Mouse (Mus musculus) spleen, adult 18-20 months (tissue): ENCODE data around the gene Stc2.

Experiments
- DNase-seq, 2 experiments: peaks; one replicate each; pipeline ENCODE4 v3.0.0; 2022; ENCODE audit warnings: mixed read lengths in 2 of 2

The Stc2 gene

DNA sequence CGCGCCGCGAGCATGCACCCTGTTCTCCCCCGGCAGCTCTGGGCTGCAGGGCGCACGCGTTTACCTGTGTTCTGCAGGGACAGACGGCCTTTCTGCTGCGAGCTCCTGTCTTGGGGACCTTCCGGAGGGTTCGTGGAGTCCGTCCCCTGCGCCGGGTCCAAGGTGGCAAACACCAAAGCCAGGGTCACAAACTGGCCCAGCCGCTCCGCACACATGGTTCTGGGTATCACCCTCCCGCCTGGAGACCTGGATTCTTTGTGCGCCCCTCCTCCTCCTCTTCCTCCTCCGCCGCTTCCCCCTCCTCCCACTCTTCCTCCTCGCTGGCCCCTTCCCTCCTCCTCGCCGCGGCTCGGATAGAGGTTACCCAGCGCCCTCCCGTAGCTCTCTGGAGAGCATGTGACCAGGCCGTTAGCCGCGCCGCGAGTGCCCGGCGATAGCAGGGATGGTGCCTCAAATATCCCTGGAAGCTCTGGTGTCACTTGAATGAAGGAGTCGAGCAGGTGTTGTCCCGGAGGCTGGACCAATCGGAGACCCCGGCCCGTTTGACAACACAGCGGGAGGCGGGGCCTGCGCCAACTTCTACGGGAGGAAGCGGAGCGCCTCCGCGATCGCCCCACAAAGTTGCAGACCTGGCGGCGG lies at the start of gene Stc2:
Gene Stc2, minus strand, starts transcription at position 427 of the 639 bp plus-strand sequence.
- peak; percentile 12 to 13 for DNase-seq

DNA sequence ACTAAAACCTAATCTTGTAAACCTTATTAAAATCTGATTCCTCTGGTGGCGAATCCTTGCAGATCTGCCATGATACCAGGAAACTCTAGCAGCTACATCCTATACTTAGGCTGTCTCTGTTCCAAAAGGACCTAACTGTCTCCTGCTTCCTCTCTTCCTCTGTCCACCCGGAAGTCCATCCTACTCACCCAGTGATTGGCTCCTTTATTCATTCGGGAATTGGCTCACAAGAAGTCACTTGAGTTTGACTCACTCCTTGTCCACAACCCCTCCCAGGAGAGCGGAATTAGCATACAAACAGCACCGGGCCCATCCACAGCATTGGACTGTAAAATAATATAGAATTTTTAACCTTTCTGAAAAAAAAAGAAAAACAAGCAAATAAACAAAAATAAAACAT lies 47.2 kb upstream of the Stc2 start:
- no peak for DNase-seq

DNA sequence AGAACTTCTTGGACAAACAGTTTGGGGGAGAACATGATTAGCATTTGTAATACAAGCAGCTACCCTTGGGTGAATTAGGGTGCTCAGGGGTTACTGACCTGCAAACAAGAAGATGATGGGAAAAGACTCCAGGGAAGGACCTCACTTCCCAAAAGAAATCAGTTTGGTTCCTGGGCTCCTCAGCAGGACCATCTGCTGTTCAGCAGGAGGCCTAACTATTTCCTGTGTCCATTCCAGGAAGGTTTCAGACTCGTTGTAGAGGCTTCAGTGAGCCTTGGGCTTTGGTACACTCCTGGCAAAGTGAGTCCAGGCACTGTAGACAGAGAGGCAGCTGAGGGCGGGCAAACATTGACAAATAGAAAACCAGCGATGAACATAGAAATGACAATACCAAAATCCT lies 42.5 kb upstream of the Stc2 start:
- no peak for DNase-seq

DNA sequence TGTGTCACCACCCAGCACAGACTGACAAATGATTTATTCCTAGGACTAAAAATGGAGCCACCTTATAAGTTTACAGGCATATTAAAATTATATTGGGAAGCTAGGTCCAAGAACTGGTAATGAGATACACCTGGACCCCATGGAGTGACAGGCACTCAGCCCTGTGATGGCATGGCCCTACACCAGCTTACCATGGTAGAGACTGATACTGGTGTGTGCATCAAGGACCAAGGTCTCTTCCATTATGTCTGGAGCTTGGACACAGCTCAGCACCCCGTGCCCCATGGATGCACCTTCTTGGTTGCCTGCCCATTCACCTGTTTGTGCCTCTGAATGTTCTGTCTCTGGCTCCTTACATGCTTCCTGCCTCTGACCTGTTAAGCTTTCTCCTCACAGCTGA lies 36.9 kb upstream of the Stc2 start:
- DNase-seq = no peak

DNA sequence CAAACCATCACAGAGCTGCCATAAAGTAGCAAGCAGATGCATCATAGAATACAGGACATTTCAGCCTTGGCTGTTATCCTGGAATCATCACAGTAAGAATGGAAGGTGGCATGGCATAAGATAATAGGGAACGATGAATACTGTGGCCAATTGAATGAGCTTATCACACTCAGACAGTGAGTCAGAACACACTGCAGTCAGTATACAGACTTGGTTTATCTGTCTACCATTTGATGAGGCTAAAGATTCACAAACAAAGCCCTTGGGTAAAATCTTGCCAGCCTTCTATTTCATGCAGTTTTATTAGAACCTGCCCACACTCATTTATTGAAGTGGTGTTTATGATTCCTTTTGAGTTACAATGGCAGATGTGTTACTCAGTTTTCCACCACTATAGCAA lies 33.2 kb upstream of the Stc2 start:
- no peak for DNase-seq

DNA sequence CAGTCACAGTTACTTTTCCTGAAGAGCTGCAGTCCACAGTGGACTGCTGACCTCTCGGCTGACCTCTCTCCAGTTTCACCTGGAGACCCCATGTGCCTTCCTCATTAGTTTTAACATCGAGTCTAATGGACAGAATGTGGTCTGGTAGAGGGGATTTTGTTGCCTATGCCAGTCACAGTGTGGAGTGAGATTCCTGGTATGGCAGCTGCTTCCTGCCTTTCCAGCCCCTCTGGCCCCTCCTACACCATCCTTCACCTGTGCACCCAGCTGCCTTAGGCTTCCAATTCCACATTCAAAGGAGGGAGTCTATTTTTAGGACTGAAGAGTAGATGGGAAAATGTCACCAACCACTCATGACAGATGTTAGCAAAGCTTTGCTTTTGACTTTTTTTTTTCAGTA lies 28.7 kb upstream of the Stc2 start:
- DNase-seq = no peak

DNA sequence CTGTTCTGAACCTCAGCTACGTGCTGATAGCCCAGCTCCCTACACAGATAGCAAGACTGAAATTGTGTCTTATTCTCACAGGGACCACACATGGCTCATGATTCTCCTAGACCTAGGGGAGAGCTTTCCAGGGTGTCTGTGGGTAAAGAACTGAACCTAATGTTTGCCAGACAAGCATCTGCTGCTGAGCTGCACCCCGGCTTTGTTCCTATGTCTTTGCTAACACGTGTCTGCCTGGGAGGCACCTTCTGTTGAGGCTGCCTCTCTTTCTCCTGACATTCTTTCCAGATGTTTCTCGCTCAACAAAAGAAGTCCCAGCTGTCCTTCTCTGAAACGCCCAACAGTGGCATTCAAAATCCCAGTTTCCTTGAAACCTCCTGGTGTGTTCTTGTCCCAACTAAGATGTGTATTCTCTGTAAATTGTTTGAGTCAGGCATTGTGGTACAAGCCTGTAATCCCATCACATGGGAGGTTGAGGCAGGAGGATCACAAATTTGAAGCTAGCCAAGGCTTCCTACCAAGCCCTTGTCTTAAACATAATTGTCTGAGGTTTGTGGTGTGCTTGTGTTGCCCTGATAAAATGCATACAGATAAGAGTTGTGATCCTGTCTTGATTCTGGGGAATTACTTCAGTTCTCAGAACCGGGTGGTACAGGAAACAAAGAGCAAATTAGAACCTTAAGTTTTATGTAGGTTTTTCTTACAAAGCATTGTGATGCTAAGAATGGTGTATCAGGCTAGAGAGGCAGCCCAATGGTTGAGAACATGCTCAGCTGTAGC lies 27.0 kb upstream of the Stc2 start:
- no peak for DNase-seq

DNA sequence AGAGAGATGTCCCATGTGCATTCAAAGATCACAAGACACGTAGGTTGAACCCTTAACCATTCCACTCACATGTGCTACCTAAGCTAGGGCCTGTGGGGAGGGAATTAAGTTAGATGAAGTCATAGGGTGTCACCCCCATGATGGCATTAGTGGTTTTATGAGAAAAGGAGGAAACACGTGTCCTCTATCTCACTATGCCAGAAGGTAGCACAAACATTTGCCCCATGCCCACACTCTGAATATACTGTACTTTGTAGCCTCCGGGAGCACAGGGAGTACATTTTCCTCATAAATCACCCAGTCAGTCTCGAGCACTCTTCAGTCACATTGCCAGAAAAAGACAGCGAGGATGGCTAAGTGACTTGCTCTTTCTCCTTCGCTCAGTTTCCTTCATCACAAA lies 24.2 kb upstream of the Stc2 start:
- DNase-seq = no peak

DNA sequence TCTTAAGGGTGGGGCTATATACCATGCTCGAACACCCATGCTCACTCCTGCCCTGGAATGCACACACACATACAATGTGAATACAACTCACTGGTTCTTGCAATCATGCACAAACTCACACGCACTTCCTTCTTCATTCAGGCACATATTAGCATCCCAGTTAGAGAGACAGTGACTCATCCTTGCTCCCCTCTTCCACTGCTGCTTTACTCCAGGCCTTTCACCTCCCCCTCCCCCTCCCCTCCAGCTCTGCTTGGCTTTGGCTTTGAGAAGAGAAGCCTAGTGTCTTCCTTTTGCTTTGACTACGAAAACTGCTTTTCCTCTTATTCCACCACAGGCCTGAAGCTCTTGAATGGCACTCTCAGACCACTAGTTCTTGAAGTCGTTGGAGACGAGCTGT lies 22.5 kb upstream of the Stc2 start:
- no peak for DNase-seq

DNA sequence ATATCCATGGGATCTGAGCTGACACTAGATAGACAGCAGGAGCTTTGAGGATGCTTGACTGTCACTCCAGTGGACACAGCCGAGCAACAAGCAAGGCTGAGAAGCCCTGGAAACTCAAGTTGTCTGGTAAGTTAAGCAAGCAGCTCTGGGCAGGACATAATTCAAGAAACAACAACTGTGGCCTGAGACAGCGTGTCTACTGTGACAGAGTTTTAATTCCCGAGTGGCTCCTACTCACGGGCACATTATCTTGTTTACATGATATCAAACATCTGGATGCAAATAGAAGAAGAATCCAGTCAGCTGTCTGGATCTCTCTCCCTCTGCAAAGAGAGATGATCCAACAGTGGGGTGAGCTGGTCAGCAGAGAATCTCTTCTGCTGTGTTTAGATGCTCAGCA lies 19.0 kb upstream of the Stc2 start:
- DNase-seq = no peak

DNA sequence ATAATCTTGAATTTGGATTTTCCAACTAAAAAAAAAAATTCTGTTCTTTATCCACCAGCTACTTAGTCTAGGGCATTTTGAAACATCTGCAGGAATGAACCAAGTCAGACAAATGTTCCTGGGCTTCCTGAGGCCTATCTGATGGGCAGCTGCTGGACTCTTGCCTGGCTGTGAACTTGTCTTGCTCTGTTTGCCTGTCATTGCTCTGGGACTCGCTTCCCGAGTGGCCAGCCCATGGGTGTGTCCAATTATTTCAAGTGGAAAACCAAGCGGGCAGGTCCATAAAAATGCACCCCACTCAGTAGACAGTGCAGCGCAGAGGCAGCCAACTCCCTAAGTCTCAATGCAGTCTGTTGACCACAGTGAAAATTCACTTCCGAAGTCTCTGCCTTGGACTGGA lies 17.7 kb upstream of the Stc2 start:
- DNase-seq = no peak

DNA sequence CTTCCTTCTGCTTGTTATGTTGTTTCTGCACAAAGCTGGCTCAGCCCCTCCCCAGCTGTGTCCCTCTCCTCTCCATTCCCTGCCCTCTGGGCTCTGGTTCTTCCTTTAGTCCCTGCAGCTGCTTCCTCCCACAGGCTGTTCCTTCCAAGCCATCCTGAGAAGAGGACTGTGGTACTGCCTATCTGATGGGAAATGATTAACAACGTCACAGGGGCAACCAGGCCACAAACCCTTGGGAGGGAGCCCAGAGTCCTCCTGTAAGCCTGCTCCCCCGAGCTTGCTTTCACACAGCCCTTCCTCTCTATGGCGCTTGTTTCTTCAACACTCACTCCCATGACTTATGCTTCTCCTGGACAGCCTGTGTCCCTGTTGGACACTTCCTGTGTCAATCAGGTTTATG lies 16.7 kb upstream of the Stc2 start:
- DNase-seq = no peak

DNA sequence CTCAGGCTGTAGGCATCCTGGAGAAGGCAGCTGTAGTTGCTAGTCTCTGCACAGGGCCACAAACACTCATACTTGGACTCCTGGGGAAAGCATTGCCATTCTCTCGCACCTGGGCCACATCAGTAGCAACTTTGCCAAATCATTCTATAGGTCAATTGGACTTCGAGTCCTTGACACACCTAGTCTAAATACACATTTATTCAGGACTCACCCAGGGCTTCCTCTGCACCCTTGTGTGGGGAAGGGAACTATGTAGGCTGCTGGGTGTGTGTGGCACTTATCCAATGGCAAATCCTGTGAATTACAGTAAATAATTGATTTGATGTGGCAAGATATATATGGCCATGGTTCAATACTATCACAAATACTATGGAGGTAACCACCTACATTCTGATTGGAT lies 14.1 kb upstream of the Stc2 start:
- no peak for DNase-seq

DNA sequence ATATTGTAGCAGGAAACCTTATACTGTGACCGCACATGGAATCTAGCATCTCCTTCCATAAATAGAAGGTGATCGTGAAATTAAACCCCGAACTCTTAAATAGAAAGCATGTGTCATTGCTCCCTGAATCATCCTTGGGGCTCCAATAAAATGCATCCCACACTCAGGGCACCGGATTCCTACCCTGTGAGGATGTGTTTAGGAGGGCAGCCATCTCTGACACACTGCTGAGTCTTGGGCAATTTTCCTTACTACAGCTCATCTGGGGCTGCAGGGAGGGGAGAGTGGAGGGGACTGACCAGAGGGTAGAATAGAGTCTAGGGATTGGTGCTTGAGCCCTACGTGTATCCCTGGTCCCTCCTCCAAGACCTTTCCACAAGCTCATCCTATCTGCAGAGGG lies 12.3 kb upstream of the Stc2 start:
- no peak for DNase-seq

DNA sequence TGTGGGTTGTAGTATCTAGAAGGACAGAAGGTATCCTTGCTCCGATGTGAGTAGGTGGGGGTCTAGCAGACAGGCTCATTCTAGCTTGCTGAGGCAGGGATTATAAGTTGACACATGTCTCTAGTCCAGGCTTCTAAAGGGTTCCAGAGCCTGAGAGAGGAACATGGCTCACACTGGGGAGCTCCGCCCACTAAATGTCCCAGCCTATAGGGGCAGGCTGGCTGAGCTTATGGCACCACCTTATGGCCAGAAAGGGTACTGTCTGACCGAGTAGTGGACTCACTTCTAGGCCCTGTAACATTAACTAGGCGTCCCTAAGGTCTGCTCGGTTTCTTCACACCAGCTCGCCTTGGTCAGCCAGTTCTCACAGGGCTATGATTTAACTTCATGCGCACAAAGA lies 3.6 kb upstream of the Stc2 start:
- peak in 1 of 2 experiments; percentile 18 for DNase-seq

DNA sequence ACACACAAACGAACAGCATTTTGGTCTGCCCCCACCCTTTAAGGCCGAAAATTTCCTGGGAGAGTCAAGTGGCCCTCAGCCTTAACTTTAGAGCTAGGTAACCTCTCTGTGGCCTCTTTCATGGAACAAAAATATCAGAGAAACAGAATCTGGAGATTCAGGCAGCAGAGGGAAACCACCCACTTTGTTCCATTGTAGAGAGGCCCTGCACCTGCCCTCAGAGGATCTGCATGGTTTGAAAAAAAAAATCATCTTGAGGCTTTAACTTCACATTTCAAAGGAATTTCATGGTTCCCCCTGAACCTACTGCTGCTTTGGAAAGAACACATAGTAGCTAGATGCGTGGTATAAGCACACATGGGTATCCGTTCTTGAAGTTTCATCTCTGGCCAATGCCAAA lies 2.3 kb upstream of the Stc2 start:
- DNase-seq = no peak

DNA sequence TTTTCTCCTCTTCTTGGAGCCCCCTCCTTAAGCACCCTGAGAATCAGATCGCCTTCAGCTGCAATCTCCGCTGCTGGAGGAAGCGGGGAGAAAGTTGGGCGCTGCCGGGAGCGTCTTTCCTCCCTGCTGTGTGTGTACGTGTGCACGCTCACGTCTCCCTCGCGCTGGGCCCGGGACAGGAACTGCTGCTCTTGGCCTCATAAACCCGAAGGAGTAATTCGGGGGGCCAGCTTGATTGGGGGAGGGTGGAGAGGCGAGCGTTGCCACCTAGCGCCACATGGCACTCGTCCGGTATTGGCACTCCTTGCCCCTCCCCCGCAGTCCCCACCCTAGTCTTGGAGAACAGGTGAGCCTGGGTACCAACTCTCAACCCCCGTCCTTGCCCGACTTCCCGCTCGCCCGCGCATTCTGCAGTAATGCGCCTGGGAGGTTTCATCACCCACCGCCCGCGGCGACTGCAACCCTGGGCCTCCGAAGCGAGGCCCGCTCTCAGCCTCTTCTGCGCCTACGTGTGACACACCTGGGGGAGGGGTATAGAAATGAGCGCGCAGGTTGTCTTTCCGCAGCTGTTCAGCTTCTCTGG lies 1.5 kb upstream of the Stc2 start:
- DNase-seq = no peak

DNA sequence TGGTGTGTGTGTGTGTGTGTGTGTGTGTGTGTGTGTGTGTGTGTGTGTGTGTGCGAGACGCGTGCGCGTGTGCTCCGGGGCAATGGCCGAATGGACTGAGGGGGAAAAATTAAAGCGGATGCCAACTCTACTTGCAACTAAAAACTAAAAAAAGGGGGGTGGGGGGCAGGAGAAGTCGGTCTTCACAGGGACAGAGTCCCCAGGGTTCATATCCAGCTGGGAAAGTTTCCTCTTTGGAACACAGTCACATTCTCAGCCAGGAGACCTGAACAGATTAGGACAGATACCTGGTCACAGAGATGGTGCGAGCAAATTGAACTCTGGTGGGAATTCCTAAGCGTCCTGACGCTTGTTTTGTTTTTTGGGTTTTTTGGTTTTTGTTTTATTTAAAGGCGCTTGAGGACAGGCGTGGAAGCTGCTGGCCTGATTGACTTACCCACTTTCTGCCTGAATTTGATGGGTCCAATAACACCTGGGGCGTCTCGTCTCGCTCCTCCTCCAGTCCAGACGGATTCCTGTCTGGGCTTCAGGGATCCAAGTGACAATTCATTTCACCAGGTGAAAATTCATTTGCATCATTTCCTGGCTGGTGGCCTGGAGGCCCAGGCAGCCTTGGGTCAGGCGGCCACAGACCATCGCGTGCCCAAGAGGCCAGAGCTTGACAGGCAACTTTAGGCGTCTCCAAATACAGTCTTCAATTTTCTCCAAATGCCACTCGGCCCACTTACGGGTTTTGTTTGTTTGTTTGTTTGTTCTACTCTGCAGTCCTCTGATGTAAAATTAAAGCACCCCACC lies 759 bp upstream of the Stc2 start:
- no peak for DNase-seq

DNA sequence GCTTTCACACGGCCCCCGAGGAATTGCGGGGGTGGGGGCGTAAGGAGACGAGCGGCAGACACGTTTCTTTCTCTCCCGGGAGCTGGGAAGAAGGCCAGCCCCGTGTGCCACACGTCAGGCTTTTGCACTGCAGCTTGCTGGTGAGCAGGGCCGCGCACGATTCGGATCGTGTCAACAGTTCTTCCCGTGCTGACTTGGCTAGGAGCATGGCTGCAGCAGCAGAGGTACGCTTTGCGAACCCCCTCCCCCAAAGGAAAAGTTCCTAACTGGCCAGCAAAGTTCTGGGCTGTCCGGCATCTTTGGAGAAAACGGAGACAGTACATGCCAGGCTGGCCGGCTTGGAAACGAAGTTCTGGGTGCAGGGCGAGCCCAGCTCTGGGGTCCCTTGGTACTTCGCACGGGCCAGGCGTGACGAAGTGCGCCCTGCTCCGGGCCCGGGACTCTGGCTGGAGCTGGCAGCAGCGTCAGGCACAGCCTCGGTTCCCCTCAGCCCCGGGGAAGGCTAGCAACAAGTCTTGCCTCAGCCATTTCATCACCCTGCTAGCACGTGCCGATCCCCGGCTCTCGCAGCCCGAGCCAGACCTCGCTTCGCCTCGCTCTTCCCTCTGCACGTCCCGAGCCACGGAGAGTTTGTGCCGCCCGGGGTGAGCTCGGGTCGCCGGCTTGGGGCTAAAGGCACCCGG lies 768 bp downstream of the Stc2 start:
- no peak for DNase-seq

DNA sequence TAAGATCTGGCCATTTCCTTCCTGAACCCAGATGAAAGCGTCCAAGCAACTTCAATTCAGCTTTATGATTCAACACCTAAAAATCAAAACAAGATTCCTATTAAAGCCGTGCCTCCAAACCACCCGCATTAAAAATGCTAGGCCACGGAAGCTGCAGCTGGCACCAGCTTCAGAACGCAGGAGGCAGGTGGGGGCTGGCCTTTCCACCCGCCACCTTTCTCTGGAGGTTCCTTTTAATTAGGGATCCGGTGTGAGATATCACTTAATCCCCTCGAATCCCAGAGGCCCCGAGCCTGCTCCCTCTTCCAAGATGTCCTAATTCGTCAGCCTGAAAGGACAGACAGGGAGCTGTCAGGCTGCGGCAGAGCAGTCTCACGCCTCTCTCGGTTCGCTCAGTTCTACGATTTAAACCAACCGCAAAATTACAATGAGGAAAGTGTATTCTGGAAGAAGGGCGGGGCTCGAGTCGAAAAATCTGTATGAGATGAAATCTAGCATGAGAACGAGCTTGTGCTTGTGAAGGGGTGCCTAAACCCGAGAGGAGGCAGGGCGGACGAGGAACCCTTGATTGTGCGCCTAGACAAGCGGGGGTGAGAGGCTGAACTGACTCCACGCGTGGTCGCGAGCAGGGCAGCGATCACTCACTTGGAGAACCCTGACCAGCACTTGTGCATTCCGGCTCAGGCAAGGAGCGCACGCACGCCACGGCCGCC lies 1.5 kb downstream of the Stc2 start:
- DNase-seq = no peak

DNA sequence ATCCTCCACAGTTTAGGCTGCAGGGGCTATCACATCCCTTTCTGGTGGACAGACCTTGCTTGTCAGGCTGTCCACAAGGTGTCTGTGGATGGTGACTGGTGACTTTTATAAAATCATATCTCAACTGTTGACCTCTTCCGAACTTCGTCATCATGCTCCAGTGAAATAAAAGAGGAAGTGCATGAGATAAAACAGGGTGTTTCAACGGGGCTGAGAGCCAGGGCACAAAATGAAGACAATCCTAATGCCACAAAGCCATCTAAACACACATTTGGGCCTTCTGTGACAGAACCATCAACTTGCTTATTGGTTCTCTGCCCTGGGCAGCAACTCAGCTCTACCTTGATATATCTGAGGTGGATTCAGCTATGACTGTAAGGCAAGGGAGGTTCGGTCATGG lies 3.0 kb downstream of the Stc2 start:
- DNase-seq = no peak

DNA sequence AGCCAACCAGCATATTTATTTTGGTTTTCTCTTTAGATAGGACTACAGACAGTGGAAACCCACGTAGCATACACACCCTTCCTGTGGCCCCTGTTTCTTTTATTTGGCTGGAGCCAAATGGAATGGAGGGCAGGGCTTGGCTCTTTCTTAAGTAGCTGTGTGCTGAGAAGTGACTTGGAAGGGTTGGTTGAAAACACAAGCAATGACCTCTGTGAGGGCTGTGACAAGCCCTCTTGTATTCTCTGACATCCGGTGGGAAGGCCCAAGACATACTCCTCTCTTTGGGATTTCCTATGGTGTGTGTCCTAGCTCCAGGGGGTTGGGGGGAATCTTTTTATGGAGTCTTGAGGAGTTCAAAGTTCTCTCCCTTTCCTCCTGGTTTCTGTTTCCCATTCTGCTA lies 3.5 kb downstream of the Stc2 start:
- no peak for DNase-seq
